Mouse (Mus musculus) heart, postnatal 4 days (tissue): ENCODE measurements at regions not wholly inside any gene's neighbourhood (a gene's known extent, or its start where the extent isn't known, plus 50 kb on each side); places are given as distances from the start of the nearest gene placed in this dataset.

Experiments used
- DNase-seq: peaks from one replicate; pipeline ENCODE4 v3.0.0; 2021

DNA sequence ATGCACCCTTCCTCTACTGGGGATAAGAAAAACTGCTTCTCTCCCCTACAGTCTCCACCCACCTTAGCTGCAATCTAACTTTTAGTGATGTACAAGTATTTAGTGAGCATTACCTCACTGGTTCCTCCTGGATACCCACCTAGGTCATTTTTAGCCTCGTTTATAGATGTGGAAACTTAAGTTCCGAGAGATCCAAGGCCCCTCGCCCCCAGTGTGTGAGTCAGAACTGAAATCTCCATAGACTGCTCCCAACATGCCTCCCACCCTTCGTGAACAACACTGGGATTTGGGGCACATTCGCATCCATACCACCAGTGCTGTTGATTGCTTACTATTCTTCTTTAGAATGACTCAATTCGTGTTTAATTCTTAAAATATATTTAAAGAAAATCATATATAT, 52.2 kb upstream of the Cdh5 start:
- no peak for DNase-seq

DNA sequence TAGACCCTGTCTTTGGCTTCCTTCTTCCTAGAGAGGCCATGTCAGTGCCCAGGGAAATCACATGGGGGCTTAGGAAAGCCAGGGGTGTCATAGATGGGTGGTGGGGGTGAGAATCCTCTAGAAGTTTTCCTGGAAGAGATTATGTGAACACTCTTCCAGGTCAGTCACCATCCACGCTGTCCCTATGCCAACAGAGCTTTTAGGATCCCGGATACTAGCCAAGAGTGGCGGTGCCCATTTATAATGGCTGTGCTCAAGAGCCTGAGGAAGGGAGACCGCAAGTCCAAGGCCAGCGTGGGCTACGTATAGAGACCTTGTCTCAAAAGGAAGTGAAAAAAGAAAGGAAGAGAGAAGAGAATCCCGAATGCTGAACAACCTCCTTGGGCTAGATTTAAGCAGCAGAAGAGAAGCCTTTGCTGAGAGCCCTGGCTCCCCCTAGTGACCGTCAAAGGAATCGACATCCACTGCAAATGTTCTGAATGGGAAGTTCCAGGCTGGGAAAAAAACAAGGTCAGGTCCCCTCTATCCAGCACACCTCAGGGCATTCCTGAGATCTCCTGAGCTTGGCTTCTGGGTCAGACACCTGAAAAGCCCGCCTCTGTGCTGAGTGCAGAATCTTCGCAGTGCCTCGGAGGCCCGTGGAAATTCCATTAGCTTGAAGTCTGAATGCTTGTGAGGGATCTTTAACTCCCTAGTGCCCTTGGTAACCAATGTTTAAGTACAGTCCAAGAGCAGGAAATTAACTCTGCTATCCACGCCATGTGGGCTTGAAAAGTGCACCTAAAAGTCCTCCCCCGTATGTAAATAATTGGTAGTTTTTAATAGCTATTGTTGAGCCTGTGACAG, 50.5 kb upstream of the Cdh5 start:
- peak; percentile 73 for DNase-seq

DNA sequence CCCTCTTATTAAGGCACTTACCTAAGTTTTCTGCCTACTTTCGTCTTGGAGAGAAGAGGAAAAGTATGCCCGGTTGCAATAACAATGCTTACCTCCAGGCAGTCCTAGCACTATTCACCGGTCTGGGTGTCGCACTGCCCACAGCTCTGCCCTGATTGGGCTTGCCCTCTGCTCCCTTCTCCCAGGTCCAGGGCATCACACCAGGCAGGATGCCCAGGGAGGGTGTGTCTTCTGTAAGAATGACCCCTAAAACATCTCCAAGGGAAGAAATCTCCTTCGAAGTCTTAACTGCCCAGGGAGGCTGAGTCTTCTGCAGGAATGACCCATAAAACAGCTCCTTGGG, 49.9 kb upstream of the Cdh5 start:
- DNase-seq = no peak
